Mouse (Mus musculus) MEL (cell line): ENCODE results near the gene Zkscan7. TPM values are rescaled to one million over a fixed set of nuclear protein-coding genes. Genes with fewer than 3 reads are reported as not detected.

Experiments used
- DNase-seq: peaks from one replicate; pipeline ENCODE4 v3.0.0; 2011; ENCODE audit warnings: low read depth, low spot score
- H3K27ac ChIP-seq: 2 replicates; pipeline ENCODE4 v1.5.1; 2012; ENCODE audit warnings: low read depth, mild to moderate bottlenecking, control low read depth, low read length, moderate library complexity; ENCODE audit not compliant: control insufficient read depth
- H3K27me3 ChIP-seq, 2 experiments: fragments of 150-350 bp in 1 of 2; sonication (generic) in 1 of 2; 2 replicates each; pipeline ENCODE4 v1.6.1; 2012; ENCODE audit warnings: low read length in 2 of 2, mild to moderate bottlenecking in 2 of 2, improper control_type of control experiment in 1 of 2, moderate library complexity in 1 of 2; ENCODE audit not compliant: insufficient read depth in 2 of 2, control insufficient read depth in 1 of 2
- H3K36me3 ChIP-seq, 2 experiments: 2 replicates each; pipeline ENCODE4 v1.6.1; 2012 to 2014; ENCODE audit warnings: low read length in 2 of 2, improper control_type of control experiment in 1 of 2, inconsistent platforms in 1 of 2, mild to moderate bottlenecking in 1 of 2; ENCODE audit not compliant: insufficient read depth in 2 of 2, control insufficient read depth in 1 of 2
- H3K4me1 ChIP-seq, 2 experiments: fragments of 150-350 bp in 1 of 2; sonication (generic) in 1 of 2; 2 replicates each; pipeline ENCODE4 v1.6.1; 2012; ENCODE audit warnings: low read length in 2 of 2, improper control_type of control experiment in 1 of 2, mild to moderate bottlenecking in 1 of 2; ENCODE audit not compliant: insufficient read depth in 2 of 2, control insufficient read depth in 1 of 2
- H3K4me3 ChIP-seq, 2 experiments: fragments of 150-350 bp in 1 of 2; sonication (generic) in 1 of 2; 2 replicates each; pipeline ENCODE4 v1.5.1; 2012; ENCODE audit warnings: low read depth in 2 of 2, low read length in 2 of 2, mild to moderate bottlenecking in 2 of 2, moderate library complexity in 2 of 2, control low read depth in 1 of 2, improper control_type of control experiment in 1 of 2; ENCODE audit not compliant: control insufficient read depth in 1 of 2, insufficient read depth in 1 of 2
- H3K79me2 ChIP-seq: 2 replicates; pipeline ENCODE4 v1.6.1; 2012; ENCODE audit warnings: mild to moderate bottlenecking, low read length, moderate library complexity; ENCODE audit not compliant: control insufficient read depth, poor library complexity, insufficient read depth
- H3K9ac ChIP-seq: 2 replicates; pipeline ENCODE4 v1.6.1; 2012; ENCODE audit warnings: low read depth, mild to moderate bottlenecking, control low read depth, low read length, moderate library complexity; ENCODE audit not compliant: control insufficient read depth, poor library complexity, severe bottlenecking
- H3K9me3 ChIP-seq: fragments of 150-350 bp; sonication (generic); replicated peaks from 2 replicates; pipeline ENCODE4 v1.6.1; 2012; ENCODE audit warnings: mild to moderate bottlenecking, low read length, improper control_type of control experiment, moderate library complexity; ENCODE audit not compliant: insufficient read depth
- CTCF ChIP-seq, 3 experiments: IDR thresholded peaks in 2 of 3; conservative IDR thresholded peaks in 1 of 3; 2 replicates each; pipeline ENCODE4 v1.5.1; 2011 to 2012; ENCODE audit warnings: low read length in 3 of 3, low read depth in 2 of 3, mild to moderate bottlenecking in 2 of 3, improper control_type of control experiment in 1 of 3, inconsistent platforms in 1 of 3, mixed read lengths in 1 of 3, moderate library complexity in 1 of 3; ENCODE audit not compliant: control insufficient read depth in 1 of 3, insufficient read depth in 1 of 3, poor library complexity in 1 of 3, severe bottlenecking in 1 of 3
- ELF1 ChIP-seq: IDR thresholded peaks from 2 replicates; pipeline ENCODE4 v1.6.1; 2014; ENCODE audit warnings: low read depth, mild to moderate bottlenecking, inconsistent platforms, low read length, improper control_type of control experiment, moderate library complexity
- GABPA ChIP-seq: IDR thresholded peaks from 2 replicates; pipeline ENCODE4 v1.6.1; 2012; ENCODE audit warnings: low read depth, mild to moderate bottlenecking, inconsistent platforms, low read length, improper control_type of control experiment, moderate library complexity
- HCFC1 ChIP-seq: IDR thresholded peaks from 2 replicates; pipeline ENCODE4 v1.6.1; 2012; ENCODE audit warnings: low read depth, mild to moderate bottlenecking, inconsistent platforms, low read length, improper control_type of control experiment, moderate library complexity
- JUND ChIP-seq: IDR thresholded peaks from 2 replicates; pipeline ENCODE4 v1.6.1; 2011; ENCODE audit warnings: low read depth, mild to moderate bottlenecking, improper control_type of control experiment, low read length
- MAX ChIP-seq: IDR thresholded peaks from 2 replicates; pipeline ENCODE4 v1.6.1; 2011; ENCODE audit warnings: low read length, improper control_type of control experiment
- NRF1 ChIP-seq: IDR thresholded peaks from 2 replicates; pipeline ENCODE4 v1.6.1; 2014; ENCODE audit warnings: low read depth, mild to moderate bottlenecking, inconsistent platforms, low read length, improper control_type of control experiment, moderate library complexity; ENCODE audit not compliant: poor library complexity, insufficient read depth, severe bottlenecking
- POLR2AphosphoS2 ChIP-seq: IDR thresholded peaks from 2 replicates; pipeline ENCODE4 v1.6.1; 2011; ENCODE audit warnings: low read length, improper control_type of control experiment
- TBP ChIP-seq: IDR thresholded peaks from 2 replicates; pipeline ENCODE4 v1.8.0; 2011; ENCODE audit warnings: low read depth, low read length, improper control_type of control experiment
- ZMIZ1 ChIP-seq: IDR thresholded peaks from 2 replicates; pipeline ENCODE4 v1.6.1; 2012; ENCODE audit warnings: low read depth, mild to moderate bottlenecking, inconsistent platforms, low read length, improper control_type of control experiment, moderate library complexity
- ZNF384 ChIP-seq: IDR thresholded peaks from 2 replicates; pipeline ENCODE4 v1.6.1; 2012; ENCODE audit warnings: low read depth, mild to moderate bottlenecking, inconsistent platforms, low read length, improper control_type of control experiment
- polyA plus RNA-seq, 2 experiments: library from polyadenylated mRNA; stranded (reverse) in 1 of 2; unstranded in 1 of 2; fragments of >175 nt in 1 of 2; fragments of >200 nt in 1 of 2; gene quantifications; 2 replicates each; pipeline versions ENCODE4 v1.2.1 to v1.2.4; 2012; ENCODE audit warnings: low replicate concordance in 2 of 2, low read depth in 1 of 2; ENCODE audit not compliant: insufficient read length in 2 of 2, insufficient read depth in 1 of 2, missing spikeins in 1 of 2
- total RNA-seq: library from RNA; depleted of rRNA; stranded (reverse); fragments of 300-350 nt; gene quantifications from 2 replicates; pipeline ENCODE4 v1.2.3, GENCODE M21; 2012; rRNA removed

Gene Zkscan7
- 1.3 TPM in 2 replicates for total RNA-seq
- under 1 TPM in 1 of 2 experiments, not detected in 1; 0.85 TPM for polyA plus RNA-seq

DNA sequence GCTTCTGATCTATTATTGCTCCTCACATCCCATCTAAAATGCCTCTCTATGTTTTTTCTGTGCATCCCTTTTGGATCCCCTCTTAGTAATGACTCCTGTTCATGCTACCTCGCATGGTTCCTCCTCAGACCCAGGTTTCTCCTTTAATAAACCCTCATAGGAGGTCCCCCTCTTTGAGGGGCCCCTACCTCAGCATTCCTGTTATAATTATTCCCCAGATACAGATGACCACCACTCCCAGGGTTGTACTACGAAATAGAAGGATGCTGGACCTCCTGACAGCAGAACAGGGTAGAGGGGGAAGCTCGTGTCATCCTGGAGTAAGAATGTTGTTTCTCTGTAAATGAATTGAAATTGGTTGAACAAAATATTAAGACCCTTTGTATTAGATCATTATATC is at the start of gene Zkscan7:
Gene Zkscan7 (plus strand): TSS at position 301 of the 400 bp plus-strand sequence.
- Histone ChIP-seq H3K79me2 (peaks cover 3% of the 10 kb centered on the region; the same call in 1 of the 2 replicates), H3K27ac (no peak within 1 kb of the TSS), H3K4me3 (peak within 1 kb of the TSS; percentile 81 to 88; a peak in 3 of 4 replicates), H3K9me3 (no peaks in the 10 kb centered on the region), H3K27me3 (peaks cover 6% of the 10 kb centered on the region in 2 experiments; a peak in 3 of 4 replicates), H3K9ac (no peak within 1 kb of the TSS), H3K36me3 (no peaks in the 10 kb centered on the region; a peak in 1 of 4 replicates), H3K4me1 (peaks cover 0 to 6% of the 10 kb centered on the region in 2 experiments; a peak in 2 of 4 replicates)
- TF ChIP-seq ZMIZ1, result no peak
- no peak for TF ChIP-seq GABPA
- DNase-seq, result no peak

DNA sequence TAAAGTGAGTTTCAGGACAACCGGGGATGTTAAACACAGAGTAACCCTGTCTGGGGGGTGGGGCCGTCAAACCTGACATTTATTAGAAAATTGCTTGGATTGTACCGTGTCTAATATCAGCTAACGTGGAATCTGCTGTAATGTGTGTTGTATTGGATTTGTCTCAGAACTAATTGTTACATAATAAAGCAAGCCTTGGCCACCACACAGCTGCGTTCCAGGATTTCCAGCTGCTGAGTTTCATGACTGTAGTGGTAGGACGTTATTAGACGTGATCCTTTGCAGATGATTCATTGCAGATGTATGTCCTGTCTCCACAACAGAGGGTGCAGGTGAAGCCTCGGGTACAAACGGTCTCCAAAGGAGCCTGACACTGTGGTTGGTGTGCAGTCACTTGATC is 49.4 kb upstream of the Zkscan7 start:
- Histone ChIP-seq H3K36me3 (no peaks in the 10 kb centered on the region), H3K9ac (no peak overlapping the region), H3K9me3 (no peaks in the 10 kb centered on the region), H3K27me3 (no peaks in the 10 kb centered on the region), H3K27ac (no peak overlapping the region), H3K79me2 (no peaks in the 10 kb centered on the region), H3K4me1 (no peaks in the 10 kb centered on the region), H3K4me3 (no peak overlapping the region)
- no peak for TF ChIP-seq POLR2AphosphoS2
- no peak for TF ChIP-seq MAX
- TF ChIP-seq ZNF384, result no peak
- no peak for TF ChIP-seq ELF1
- DNase-seq, result no peak

DNA sequence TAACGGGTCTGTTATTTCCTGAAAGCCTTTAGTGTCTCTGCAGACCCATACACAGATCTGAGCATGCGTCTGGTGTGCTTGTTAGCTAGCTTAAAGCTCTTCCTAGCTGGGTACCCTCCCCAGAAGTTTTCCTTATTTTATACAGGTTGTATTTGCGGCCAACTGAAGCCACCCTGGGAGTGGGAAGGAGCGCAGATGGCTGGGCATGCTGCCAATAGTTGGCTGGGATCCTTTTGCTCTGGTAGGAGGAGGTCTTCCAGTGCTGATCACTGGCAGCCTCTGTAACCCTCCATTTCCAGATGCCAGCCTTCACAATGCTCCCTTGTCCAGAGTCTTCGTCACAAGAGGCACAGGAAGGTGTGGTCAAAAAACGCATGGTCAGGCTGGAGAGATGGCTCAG is 48.7 kb upstream of the Zkscan7 start:
- TF ChIP-seq CTCF (IDR thresholded peaks at IDR 0.05 in 2 of 3, conservative IDR thresholded peaks at IDR 0.05 in 1 of 3; ENCODE audit: control insufficient read depth in 1 of 3, insufficient read depth in 1 of 3, low read depth in 2 of 3, low read length in 3 of 3, poor library complexity in 1 of 3, severe bottlenecking in 1 of 3), result no peak
- no peak for TF ChIP-seq HCFC1
- no peak for TF ChIP-seq NRF1
- TF ChIP-seq JUND, result no peak
- no peak for TF ChIP-seq POLR2AphosphoS2
- no peak for TF ChIP-seq TBP
- Histone ChIP-seq H3K4me1 (no peaks in the 10 kb centered on the region), H3K27ac (no peak overlapping the region), H3K36me3 (no peaks in the 10 kb centered on the region), H3K79me2 (no peaks in the 10 kb centered on the region), H3K9ac (no peak overlapping the region), H3K27me3 (no peaks in the 10 kb centered on the region), H3K4me3 (no peak overlapping the region), H3K9me3 (no peaks in the 10 kb centered on the region)
- DNase-seq, result no peak
